Mouse (Mus musculus) embryo, embryonic 10 days (tissue): ENCODE data around the gene Foxo6.

Experiments used
- DNase-seq: peaks from one replicate; pipeline ENCODE4 v3.0.0-alpha.2; 2015; ENCODE audit warnings: low spot score

Gene Foxo6

DNA sequence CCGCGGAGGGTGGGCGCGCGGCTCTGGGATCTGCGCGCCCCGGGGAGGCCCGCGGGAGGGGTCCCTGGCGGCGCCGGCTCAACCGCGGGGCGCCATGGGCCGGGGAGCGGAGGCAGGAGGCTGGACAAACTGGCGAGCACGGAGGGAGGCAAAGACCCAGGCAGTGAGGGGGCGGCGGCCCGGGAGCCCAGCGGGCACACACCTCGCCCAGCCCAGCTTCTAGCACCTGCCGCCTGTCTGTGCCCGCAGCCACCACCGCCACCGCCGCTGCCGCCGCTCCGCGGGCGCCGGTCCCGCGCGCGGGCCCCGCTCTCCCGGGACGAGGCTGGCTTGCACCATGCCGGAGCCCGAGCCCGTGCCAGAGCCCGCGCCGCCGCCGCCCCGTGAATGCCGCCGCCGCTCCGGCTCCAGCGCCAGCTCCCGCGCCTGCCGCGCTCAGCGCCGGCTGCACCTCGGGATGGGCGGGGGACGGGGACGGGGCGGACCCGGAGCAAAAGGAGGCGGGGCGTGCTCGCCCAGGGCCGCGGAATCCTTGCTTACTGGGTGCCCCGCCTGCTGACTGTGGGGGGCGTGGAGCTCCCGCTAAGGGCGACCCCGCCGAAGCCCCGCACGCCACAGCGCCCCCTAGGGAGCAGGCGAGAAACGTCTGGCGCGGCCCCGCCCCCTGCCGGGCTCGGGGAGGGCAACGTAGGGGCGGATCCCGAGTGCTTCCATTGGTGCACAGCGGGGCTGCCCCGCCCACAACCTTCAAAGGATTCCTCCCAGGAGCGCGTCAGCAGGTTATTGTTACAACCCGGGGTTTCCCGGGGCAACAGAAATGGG, at the start of gene Foxo6:
Gene Foxo6, minus strand, starts transcription at position 60 of the 822 bp plus-strand sequence.
- peak; percentile 95 for DNase-seq

GRCm38 (mm10) chr4:120334316-120334715, 47.2 kb upstream of the Foxo6 start:
- DNase-seq: no peak

GRCm38 (mm10) chr4:120332934-120333421, 45.8 kb upstream of the Foxo6 start:
- no peak for DNase-seq

DNA sequence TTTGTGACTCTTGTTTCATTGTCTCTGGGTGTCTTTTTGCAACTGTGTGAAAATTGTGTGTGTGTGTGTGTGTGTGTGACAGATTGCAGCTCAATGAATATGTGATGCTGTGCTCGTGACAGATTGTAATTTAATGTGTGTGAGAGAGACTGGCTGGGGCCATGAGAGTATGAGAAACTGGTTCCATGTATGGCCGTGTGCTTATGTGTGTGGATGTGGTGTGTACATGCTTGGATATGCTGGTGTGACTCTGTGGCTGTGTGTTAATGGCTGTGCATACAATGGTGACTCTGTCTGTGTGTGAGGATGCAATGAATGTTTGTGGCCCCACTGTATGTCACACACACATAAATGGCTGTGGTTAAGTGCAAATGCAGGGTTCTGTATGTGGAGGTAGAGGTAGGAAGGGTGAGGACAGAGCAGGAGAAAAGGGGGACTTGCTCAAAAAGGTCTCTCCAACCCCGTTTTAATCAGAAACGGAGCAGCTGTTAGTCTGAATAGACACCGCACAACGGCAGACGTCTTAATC, 45.3 kb upstream of the Foxo6 start:
- no peak for DNase-seq

DNA sequence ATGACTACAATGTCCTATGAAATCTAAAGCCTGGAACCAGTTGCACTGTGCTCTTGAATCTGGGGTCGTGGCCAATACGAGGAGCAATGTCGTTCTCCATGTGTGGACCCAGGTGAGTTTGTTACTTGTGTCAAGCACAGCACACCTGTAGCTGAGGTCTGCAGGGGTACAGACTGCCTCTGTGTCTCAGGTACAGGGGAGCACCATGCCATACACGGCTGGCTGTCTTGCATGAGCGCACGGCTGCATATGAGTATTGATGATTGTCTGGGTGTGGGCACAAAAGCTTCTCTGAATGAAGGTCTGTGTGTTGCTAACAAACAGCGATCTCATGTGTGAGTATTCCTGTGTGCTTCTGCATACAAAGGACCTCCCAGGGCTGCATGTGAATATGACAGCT, 44.8 kb upstream of the Foxo6 start:
- DNase-seq: no peak

DNA sequence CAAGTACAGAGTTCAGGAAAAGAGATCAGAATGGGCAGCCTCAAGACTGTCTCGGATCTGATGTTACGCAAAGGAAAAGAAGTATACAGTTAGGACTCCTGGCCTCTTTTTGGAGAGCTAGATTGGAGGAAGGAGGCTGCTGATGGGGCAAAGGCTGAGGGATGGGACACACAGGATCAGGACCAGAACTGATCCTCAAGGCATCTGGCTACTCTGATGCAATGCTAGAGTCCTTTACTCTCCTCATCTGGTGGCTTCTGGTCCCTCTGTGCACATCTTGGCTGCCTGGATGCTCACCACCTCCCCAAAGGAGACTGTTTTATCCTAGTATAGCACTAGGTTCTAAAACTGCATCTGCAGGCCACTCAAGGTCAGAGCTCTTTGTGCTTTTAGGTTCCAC, 44.4 kb upstream of the Foxo6 start:
- no peak for DNase-seq

- DNase-seq: no peak
Measured at GRCm38 (mm10) chr4:120325748-120326147, 38.6 kb upstream of the Foxo6 start.

GRCm38 (mm10) chr4:120325051-120325450, 37.9 kb upstream of the Foxo6 start:
- DNase-seq: no peak

- DNase-seq: no peak
Measured at GRCm38 (mm10) chr4:120323858-120324257, 36.7 kb upstream of the Foxo6 start.

- peak; percentile 74 for DNase-seq
Measured at GRCm38 (mm10) chr4:120323198-120323597, 36.0 kb upstream of the Foxo6 start.

GRCm38 (mm10) chr4:120317541-120317940, 30.4 kb upstream of the Foxo6 start:
- no peak for DNase-seq

GRCm38 (mm10) chr4:120316716-120317115, 29.6 kb upstream of the Foxo6 start:
- DNase-seq: no peak

DNA sequence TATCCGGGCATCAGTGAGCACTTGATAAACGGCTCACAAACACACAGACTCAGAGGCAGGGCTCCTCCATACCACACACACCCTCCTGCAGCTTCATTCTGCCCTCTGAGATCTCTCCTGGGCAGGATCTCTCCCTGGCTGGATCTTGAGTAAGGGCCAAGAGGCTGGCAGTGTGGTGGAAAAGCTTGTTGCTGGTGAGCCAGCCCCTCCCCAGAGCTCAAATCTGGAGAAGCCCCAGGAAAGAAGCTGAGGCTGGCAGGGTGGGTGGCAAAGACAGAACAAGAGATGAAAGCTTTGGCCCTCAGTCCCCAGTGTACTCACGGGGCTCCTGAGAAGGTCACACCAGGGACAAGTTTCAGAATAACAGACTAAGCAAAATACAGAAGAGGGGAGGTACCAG, 27.4 kb upstream of the Foxo6 start:
- DNase-seq: no peak

DNA sequence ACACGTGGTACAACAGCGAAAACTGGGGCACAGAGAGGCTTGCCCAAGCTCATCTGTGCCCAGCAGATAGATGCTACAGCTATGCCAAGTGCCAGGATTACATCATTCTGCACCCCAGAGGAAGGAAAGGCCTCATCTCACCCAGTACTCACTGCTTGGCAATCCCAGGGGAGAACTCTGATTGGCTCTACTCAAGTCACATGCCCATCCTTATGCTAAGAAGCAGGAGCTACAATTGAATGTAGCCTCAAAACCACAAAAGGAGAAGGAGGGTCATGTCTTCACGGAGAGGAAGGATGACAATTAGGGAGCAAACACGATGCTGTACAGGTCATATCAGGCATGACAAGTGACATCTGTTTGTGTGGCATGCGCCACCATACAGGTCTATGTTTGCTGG, 26.2 kb upstream of the Foxo6 start:
- DNase-seq: no peak

DNA sequence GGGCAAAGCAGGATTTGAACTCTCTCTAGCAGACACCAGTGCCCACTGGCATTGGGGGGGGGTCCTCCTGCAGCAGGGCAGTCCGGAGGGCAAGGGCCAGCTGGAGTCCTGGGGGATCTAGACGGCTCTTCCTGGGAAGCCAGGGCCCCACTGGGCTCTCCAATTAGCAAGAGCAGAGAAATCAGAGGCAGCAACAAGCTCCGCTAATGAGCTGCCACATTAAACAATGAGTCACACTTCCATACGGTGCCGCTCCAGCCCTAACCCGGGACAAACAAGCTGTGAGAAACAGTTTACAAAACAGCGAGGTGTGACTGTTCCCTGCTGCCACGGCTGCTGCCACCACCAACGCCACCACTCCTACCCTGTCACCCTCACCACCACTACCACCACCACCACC, 17.4 kb upstream of the Foxo6 start:
- DNase-seq: no peak

DNA sequence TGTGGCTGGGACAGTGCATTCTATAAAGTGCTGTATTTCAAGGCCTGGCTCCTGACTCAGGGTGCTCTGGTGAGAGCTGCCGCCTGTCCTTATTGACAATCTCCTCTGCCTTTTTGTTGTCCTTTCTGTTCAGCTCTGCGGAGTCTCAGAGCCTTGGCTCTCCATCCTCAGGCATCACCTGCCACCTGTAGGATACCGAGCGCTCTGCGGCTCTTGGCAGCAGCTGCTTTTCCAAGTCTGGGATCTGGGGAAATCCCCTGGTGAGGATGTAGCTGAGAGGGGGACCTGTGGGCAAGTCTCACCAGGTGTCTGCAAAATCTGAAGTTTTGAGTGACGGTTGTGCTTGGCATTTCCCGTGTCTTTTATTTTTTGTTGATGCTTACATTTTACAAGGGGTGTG, 12.1 kb upstream of the Foxo6 start:
- DNase-seq: no peak

DNA sequence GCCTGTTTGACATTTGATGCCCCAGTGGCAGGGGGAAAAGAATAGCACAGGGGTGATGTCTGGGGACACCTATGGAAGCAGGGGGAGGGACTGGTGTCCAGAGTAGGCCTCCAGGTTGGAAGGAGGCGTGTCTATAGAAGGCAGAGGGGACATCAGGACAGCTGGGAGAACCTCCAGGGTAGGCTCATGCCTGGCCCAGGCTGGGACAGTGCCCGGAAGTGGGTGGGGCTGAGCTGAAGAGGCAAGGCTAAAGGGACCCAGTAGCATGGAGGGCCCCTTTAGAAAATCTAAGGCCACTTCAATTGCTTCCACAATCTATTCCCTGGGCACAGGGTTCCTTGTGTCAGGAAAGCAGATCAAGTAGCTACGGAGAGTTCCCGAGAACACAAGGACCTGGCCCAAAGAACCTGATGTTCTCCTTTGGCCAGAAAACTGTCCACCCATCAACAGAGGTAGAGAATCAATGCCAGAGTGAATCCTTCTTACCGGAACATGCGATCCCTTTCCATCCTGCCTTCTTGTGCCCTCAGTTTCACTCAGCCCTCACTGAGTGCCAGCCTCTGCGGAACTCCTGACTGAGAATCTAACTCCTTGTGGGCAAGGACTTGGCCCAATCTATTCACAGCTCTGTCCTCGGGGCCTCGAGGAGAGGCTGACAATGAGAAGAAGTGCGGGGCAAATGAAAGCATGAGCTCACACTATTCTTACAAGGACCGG, 4.1 kb upstream of the Foxo6 start:
- DNase-seq: no peak

GRCm38 (mm10) chr4:120290486-120290885, 3.3 kb upstream of the Foxo6 start:
- no peak for DNase-seq

GRCm38 (mm10) chr4:120289181-120289965, 2.2 kb upstream of the Foxo6 start:
- no peak for DNase-seq

DNA sequence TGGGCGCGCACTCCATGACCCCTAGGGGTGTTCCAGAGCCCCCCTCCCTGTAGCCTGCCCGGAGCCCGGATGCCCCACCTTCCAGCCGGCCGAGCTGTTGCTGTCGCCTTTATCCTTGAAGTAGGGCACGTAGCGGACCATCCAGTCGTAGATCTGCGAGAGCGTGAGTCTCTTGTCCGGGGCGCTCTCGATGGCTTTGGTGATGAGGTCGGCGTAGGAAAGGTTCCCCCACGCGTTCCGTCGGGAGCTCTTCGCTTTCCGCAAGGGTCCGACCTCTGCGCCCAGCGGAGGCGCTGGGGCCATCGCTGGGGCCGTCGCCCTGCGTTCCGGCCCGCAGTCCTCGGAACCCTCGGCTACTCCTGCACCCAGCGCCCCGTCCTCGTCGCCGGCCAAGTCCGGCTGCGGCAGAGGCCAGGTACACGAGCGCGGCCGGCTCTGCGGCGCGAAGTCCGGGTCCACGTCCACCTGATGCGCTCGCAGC, 348 bp downstream of the Foxo6 start:
- DNase-seq: peak; percentile 49

DNA sequence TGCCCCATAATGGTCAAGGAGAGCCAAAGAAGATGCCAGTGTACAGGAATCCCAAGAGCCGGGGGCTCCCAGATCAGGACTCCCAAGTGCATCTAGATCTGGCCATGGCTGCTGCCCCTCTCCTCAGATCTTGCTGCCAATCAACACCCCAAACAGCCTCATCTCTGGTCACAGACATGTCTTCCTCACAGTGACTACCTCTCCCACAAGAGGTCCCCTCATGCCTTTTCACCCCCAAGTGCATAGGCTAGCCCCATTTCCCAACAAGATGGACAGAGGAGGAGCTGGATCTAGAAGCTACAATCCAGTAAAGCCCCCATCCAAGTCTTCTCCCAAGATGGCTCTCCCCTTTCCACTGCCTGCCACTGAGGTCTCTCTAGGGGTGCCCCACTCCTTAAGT, 1.4 kb downstream of the Foxo6 start:
- no peak for DNase-seq

DNA sequence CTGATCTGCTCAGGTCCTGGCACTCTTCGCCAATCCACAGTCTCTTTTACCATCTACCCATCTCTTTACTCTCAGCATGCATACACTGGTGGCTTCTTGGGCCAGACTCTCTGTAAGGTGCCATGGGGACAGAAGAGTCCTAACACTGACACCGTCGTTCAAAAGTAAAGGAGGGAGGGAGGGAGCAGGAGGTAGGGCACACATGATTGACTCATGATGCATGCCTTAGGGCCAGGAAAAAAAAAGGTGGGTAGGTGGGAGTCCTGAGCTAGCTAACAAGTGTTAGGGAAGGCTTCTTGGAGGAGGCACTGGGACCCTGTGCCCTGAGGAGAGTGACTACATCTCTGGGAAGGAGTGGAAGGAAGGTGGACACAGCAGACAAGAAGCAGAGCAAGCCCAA, 1.9 kb downstream of the Foxo6 start:
- DNase-seq: no peak
